Mouse (Mus musculus): Measurements from ENCODE around the gene Cdx2. TPM values are rescaled to one million over a fixed set of nuclear protein-coding genes. Genes with fewer than 3 reads are reported as not detected.

Gene Cdx2
- polyA plus RNA-seq, 1 experiment, result not detected

- peaks cover 89% of the 10 kb centered on the region for H3K27me3 ChIP-seq (replicated peaks)
- peaks cover 4% of the 10 kb centered on the region; the same call in 1 of the 2 replicates for H3K9me3 ChIP-seq
- H3K4me1 ChIP-seq, result peaks cover 16% of the 10 kb centered on the region
- no peak overlapping the region for H3K4me3 ChIP-seq (replicated peaks)
- TF ChIP-seq FLI1 (IDR thresholded peaks at IDR 0.05; ENCODE audit: low read length) (no peak), GATA1 (IDR thresholded peaks at IDR 0.05; ENCODE audit: borderline replicate concordance, low read length) (no peak)
- H3K36me3 ChIP-seq (replicated peaks; ENCODE audit: low read length), result no peaks in the 10 kb centered on the region
Measured at GRCm38 (mm10) chr5:147269371-147269770, 37.7 kb downstream of the Cdx2 start.

GRCm38 (mm10) chr5:147268728-147269127, 38.3 kb downstream of the Cdx2 start:
- Histone ChIP-seq H3K36me3 (replicated peaks; ENCODE audit: low read length) (no peaks in the 10 kb centered on the region), H3K9me3 (peaks cover 4% of the 10 kb centered on the region; the same call in 1 of the 2 replicates), H3K27me3 (replicated peaks) (peaks cover 88% of the 10 kb centered on the region), H3K4me1 (peaks cover 15% of the 10 kb centered on the region), H3K4me3 (replicated peaks) (no peak overlapping the region)
- no peak for TF ChIP-seq FLI1 (IDR thresholded peaks at IDR 0.05; ENCODE audit: low read length)
- TF ChIP-seq GATA1 (IDR thresholded peaks at IDR 0.05; ENCODE audit: borderline replicate concordance, low read length), result no peak

GRCm38 (mm10) chr5:147267434-147267833, 39.6 kb downstream of the Cdx2 start:
- Histone ChIP-seq H3K4me3 (replicated peaks) (no peak overlapping the region), H3K9me3 (peaks cover 4% of the 10 kb centered on the region; the same call in 1 of the 2 replicates), H3K27me3 (replicated peaks) (peaks cover 78% of the 10 kb centered on the region), H3K4me1 (peaks cover 15% of the 10 kb centered on the region), H3K36me3 (replicated peaks; ENCODE audit: low read length) (no peaks in the 10 kb centered on the region)
- TF ChIP-seq FLI1 (IDR thresholded peaks at IDR 0.05; ENCODE audit: low read length), result no peak
- no peak for TF ChIP-seq GATA1 (IDR thresholded peaks at IDR 0.05; ENCODE audit: borderline replicate concordance, low read length)

GRCm38 (mm10) chr5:147263945-147264344, 43.1 kb downstream of the Cdx2 start:
- Histone ChIP-seq H3K36me3 (replicated peaks; ENCODE audit: low read length) (no peaks in the 10 kb centered on the region), H3K27me3 (replicated peaks) (peaks cover 50% of the 10 kb centered on the region), H3K9me3 (no peaks in the 10 kb centered on the region), H3K4me3 (replicated peaks) (no peak overlapping the region), H3K4me1 (no peaks in the 10 kb centered on the region)
- no peak for TF ChIP-seq FLI1 (IDR thresholded peaks at IDR 0.05; ENCODE audit: low read length)
- no peak for TF ChIP-seq GATA1 (IDR thresholded peaks at IDR 0.05; ENCODE audit: borderline replicate concordance, low read length)

DNA sequence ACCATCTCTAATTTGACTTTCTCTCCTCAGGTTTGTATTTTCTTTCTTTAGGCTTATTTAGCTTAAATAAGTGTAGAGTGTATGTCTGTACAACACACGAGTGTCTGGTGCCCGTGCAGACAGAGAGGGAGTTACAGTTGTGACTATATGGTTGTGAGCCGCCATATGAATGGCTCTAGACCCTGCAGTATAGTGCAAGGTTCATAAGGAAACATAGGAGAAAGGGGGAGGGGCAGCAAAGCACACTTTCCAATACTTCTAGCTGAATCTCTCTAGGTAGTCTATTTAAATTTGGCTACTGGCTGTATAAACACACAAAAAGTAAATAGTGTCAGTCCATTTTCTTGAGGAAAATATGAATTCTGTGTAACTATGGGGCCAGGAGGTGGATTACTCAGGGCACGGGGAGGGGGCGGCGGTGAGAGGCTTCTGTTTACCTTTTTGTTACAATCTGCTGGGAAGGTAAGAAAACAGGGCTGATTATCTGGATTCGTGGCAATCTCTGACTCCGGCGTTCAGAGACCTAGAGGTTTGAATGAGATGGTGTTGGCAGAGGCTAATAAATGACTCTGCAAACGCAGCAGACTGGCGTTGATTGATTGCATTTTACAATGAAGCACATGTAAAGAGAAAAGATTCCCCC, 45.0 kb downstream of the Cdx2 start:
- no peak for TF ChIP-seq FLI1 (IDR thresholded peaks at IDR 0.05; ENCODE audit: low read length)
- no peak for TF ChIP-seq GATA1 (IDR thresholded peaks at IDR 0.05; ENCODE audit: borderline replicate concordance, low read length)
- Histone ChIP-seq H3K4me1 (no peaks in the 10 kb centered on the region), H3K4me3 (replicated peaks) (no peak overlapping the region), H3K36me3 (replicated peaks; ENCODE audit: low read length) (no peaks in the 10 kb centered on the region), H3K9me3 (0 out of 2 replicates have a peak, but pooled peaks cover 2% of the 10 kb centered on the region), H3K27me3 (replicated peaks) (peaks cover 34% of the 10 kb centered on the region)

DNA sequence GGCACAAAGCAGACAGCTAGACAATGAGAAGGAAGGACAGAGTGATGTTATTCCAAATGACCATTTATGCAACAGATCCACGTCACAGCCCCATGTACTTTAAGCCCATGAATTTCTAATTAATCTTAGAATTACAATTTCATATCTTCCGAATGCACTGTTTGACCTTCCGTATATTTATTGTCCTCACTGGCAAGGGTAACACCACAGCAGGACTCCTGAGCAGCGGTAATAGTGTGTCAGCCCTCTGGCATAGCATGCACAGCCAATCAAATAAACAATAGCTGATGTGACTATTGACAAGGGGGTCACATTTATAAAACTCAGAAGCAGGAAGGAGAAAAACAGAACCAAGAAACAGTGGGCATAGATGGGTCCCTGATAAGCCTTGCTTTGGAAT, 46.3 kb downstream of the Cdx2 start:
- Histone ChIP-seq H3K4me3 (replicated peaks) (no peak overlapping the region), H3K27me3 (replicated peaks) (peaks cover 24% of the 10 kb centered on the region), H3K36me3 (replicated peaks; ENCODE audit: low read length) (no peaks in the 10 kb centered on the region), H3K9me3 (0 out of 2 replicates have a peak, but pooled peaks cover 2% of the 10 kb centered on the region), H3K4me1 (no peaks in the 10 kb centered on the region)
- TF ChIP-seq FLI1 (IDR thresholded peaks at IDR 0.05; ENCODE audit: low read length), result no peak
- no peak for TF ChIP-seq GATA1 (IDR thresholded peaks at IDR 0.05; ENCODE audit: borderline replicate concordance, low read length)

DNA sequence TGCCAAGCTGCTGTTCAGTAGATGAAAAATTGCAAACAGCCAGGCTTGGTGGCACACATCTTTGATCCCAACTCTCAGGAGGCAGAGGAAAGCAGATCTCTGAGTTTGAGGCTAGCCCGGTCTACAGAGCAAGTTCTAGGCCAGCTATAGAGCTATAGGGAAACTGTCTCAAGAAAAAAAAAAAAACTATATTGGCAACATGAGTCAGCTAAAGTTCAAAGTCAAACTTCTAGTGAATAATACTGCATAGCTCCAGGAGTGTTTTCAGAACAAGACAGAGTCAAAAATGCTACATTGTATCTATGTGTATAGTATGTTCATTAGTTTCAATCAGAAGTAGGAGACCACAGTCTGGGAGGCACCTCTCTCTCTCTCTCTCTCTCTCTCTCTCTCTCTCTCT, 46.9 kb downstream of the Cdx2 start:
- Histone ChIP-seq H3K27me3 (replicated peaks) (peaks cover 19% of the 10 kb centered on the region), H3K36me3 (replicated peaks; ENCODE audit: low read length) (no peaks in the 10 kb centered on the region), H3K4me3 (replicated peaks) (no peak overlapping the region), H3K9me3 (0 out of 2 replicates have a peak, but pooled peaks cover 2% of the 10 kb centered on the region), H3K4me1 (no peaks in the 10 kb centered on the region)
- TF ChIP-seq FLI1 (IDR thresholded peaks at IDR 0.05; ENCODE audit: low read length) (no peak), GATA1 (IDR thresholded peaks at IDR 0.05; ENCODE audit: borderline replicate concordance, low read length) (no peak)

Other genes starting within 250 kb of the Cdx2 start
- gene Lnx2, start 230.7 kb downstream of the Cdx2 start, polyA plus RNA-seq (2012; ENCODE audit: insufficient read depth, low replicate concordance), result 4.1 and 5.7 TPM in 2 replicates
- gene Polr1d, start 230.2 kb downstream of the Cdx2 start, polyA plus RNA-seq (2012; ENCODE audit: insufficient read depth, low replicate concordance), result 78.9 and 100 TPM in 2 replicates
- not detected in 2 replicates for gene Gsx1, start 118.6 kb downstream of the Cdx2 start, polyA plus RNA-seq (2012; ENCODE audit: insufficient read depth, low replicate concordance)
- not detected in 2 replicates for gene Pdx1, start 37.3 kb downstream of the Cdx2 start, polyA plus RNA-seq (2012; ENCODE audit: insufficient read depth, low replicate concordance)
- gene Urad, start 15.2 kb upstream of the Cdx2 start, polyA plus RNA-seq (2012; ENCODE audit: insufficient read depth, low replicate concordance), result not detected in 2 replicates
- 0.60 TPM in 1 of 2 replicates, not detected in the other for gene Flt3, start 93.2 kb upstream of the Cdx2 start, polyA plus RNA-seq (2012; ENCODE audit: insufficient read depth, low replicate concordance)
- 1.2 and 3.6 TPM in 2 replicates for gene Pan3, start 122.9 kb upstream of the Cdx2 start, polyA plus RNA-seq (2012; ENCODE audit: insufficient read depth, low replicate concordance)